Mouse (Mus musculus) heart, postnatal 4 days (tissue): ENCODE data around the gene Olfr707. TPM values are rescaled to one million over a fixed set of nuclear protein-coding genes. Genes with fewer than 3 reads are reported as not detected.
"Not testable (repeated sequence)": the region's sequence is repeated elsewhere in the genome, so short reads cannot be mapped to it uniquely, and the experiment has no call there.

ENCODE experiments used
- DNase-seq: peaks from one replicate; pipeline ENCODE4 v3.0.0; 2021
- total RNA-seq, 2 experiments: library from RNA; stranded (reverse); gene quantifications; 2 replicates each; pipeline ENCODE4 v1.2.3; 2021

Gene Olfr707
- total RNA-seq: not detected

- DNase-seq: not testable (repeated sequence)
These were observed at the start of gene Olfr707 for GRCm38 (mm10) chr7:106901141-106901540. Olfr707 (minus strand) TSS chr7:106901241.

DNA sequence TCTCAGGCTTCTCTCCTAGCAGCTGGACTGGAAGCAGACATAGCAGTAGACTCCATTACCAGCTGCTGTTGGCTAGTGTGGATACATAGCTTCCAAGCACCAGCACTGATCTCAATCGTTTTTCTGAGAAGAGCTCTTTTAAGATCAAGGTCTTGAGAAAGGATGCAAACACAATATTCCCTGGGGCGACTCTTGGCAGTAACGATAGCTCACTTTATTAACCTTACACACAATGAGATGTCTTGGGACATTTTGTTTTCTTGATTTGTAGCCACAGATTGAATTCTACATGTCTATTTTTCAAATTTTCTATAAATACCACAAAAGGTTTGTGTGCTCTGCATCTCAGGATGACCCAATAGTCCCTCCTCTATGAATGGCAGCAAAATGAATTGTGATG, 47.2 kb upstream of the Olfr707 start, which contains the start of gene Olfr710:
TSS of gene Olfr710 (minus strand) at position 101 of the 400 bp plus-strand sequence.
- DNase-seq: no peak

DNA sequence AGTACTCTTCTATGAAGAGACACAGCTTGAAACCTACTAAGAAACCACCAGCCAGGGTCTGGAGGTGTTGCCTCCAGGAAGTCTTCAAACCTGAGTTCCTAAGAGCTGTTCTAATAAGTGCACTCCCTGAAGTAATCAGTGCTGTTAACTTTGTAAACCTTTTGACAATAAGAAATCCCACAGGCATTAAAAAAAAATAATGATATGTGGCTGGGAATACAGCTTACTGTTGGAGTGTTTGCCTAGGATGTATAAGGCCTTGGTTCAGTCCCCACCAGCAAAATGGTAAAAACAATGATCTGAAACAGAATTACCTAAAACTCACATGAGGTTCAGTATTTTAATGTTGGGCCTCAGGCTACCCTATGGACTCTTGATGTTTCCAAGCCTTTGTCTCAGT, 31.1 kb upstream of the Olfr707 start, which contains the start of gene Olfr709-ps1:
TSS of gene Olfr709-ps1 (minus strand) at position 101 of the 400 bp plus-strand sequence.
- no peak for DNase-seq

DNA sequence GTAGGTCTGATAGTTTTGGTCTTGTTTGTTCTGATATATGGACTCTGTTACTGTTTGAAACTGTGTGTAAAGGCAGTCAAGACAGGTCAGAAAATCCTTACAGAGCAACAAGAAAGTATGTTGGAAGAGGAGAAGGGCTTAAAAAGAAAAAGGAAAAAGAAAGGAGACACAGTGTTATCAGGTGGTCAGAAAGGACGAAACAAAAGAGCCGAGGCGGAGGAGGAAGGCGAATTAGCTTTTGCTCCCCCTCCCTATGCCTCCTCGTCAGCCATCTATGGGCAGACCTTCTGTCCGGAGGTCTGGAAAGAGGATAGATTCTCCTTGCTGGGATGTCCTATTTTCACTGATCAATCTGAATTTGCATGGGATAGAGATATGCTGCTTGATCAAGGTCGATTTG, 19.9 kb upstream of the Olfr707 start:
- DNase-seq: peak; percentile 5

DNA sequence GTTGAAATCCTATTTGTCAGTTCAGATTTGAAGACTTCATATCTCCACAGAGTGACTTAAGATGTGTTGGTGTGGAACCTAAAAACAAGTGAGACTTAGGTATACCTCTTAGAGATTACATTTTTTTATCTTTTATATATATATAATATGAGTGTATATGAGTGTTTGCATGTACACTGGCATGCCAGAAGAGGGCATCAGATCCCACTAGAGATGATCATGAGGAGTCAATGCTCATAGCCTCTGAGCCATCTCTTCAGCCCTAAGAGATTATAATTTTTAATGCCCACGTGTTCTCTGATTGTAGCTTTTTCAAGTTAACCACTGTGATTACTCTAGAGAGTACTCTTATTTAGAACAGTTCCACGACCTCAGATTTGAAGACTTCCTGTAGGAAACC, 6.6 kb upstream of the Olfr707 start, which contains the start of gene Olfr1532-ps1:
TSS of gene Olfr1532-ps1 (plus strand) at position 326 of the 400 bp plus-strand sequence.
- DNase-seq: no peak

- DNase-seq: no peak
These were observed 13.0 kb downstream of the Olfr707 start, which contains the start of gene Olfr706 for GRCm38 (mm10) chr7:106888062-106888461. Olfr706 (minus strand) TSS chr7:106888162.

DNA sequence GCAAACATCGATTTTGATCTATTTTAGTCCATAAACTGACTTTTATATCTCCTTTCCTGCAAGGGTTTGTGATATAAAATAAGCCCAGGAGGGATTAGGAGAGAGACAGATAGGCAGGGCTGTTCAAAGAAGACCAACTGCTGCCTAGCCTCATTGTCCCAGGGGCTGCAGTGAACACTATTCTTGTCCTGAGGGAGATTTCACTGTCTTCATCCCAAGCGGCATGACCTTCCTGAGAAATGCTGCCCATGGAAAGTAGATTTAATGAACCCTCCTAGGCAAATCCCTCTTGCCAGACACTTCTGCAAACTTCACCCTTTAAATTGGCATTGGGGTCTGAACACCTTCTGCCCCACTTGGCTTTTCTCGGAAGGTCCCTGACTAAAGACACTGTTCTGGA, 24.2 kb downstream of the Olfr707 start, which contains the start of gene Olfr705:
TSS of gene Olfr705 (minus strand) at position 101 of the 400 bp plus-strand sequence.
- DNase-seq: no peak

GRCm38 (mm10) chr7:106862885-106863284, 38.2 kb downstream of the Olfr707 start, which contains the start of gene Olfr704:
Olfr704 (plus strand) TSS chr7:106863185.
- no peak for DNase-seq

GRCm38 (mm10) chr7:106843060-106843459, 58.0 kb downstream of the Olfr707 start, which contains the start of gene Olfr703:
Olfr703 (plus strand) TSS chr7:106843360.
- DNase-seq: no peak

Other genes with a start within 250 kb of the Olfr707 start
- not detected for gene Olfr693, start 220.7 kb downstream of the Olfr707 start, total RNA-seq
- not detected for gene Olfr694, start 209.4 kb downstream of the Olfr707 start, total RNA-seq
- not detected for gene Olfr695, start 184.8 kb downstream of the Olfr707 start, total RNA-seq
- not detected for gene Olfr697, start 158.8 kb downstream of the Olfr707 start, total RNA-seq
- gene Olfr698, start 145.8 kb downstream of the Olfr707 start, total RNA-seq: not detected
- gene Olfr699, start 108.0 kb downstream of the Olfr707 start, total RNA-seq: not detected
- not detected for gene Olfr700, start 92.4 kb downstream of the Olfr707 start, total RNA-seq
- not detected for gene Olfr701, start 87.1 kb downstream of the Olfr707 start, total RNA-seq
- gene Olfr702, start 67.3 kb downstream of the Olfr707 start, total RNA-seq: not detected
- gene Olfr703, start 57.9 kb downstream of the Olfr707 start, total RNA-seq: not detected
- not detected for gene Olfr704, start 38.1 kb downstream of the Olfr707 start, total RNA-seq
- gene Olfr705, start 24.4 kb downstream of the Olfr707 start, total RNA-seq: not detected
- not detected for gene Olfr706, start 13.1 kb downstream of the Olfr707 start, total RNA-seq
- not detected for gene Olfr1532-ps1, start 6.8 kb upstream of the Olfr707 start, total RNA-seq
- gene Olfr709-ps1, start 31.0 kb upstream of the Olfr707 start, total RNA-seq: under 1 TPM in 1 of 2 experiments, not detected in 1; 0.07 TPM
- gene Olfr710, start 47.1 kb upstream of the Olfr707 start, total RNA-seq: not detected
- gene Olfr6, start 62.7 kb upstream of the Olfr707 start, total RNA-seq: not detected
- not detected for gene Olfr711, start 74.2 kb upstream of the Olfr707 start, total RNA-seq
- not detected for gene Olfr2, start 104.8 kb upstream of the Olfr707 start, total RNA-seq
- gene Olfr713, start 129.9 kb upstream of the Olfr707 start, total RNA-seq: not detected
- gene Olfr714, start 169.7 kb upstream of the Olfr707 start, total RNA-seq: not detected
- not detected for gene Olfr17, start 192.0 kb upstream of the Olfr707 start, total RNA-seq
- not detected for gene Olfr715b, start 209.1 kb upstream of the Olfr707 start, total RNA-seq
- gene Olfr715, start 229.8 kb upstream of the Olfr707 start, total RNA-seq: not detected
- gene Olfr716, start 237.1 kb upstream of the Olfr707 start, total RNA-seq: not detected